Mouse (Mus musculus) B cell, adult (primary cell): ENCODE measurements around the gene Gm4981. TPM values are rescaled to one million over a fixed set of nuclear protein-coding genes. Genes with fewer than 3 reads are reported as not detected.

ENCODE experiments used
- total RNA-seq: library from RNA; stranded (reverse); gene quantifications from 4 replicates; pipeline ENCODE4 v1.2.4, GENCODE M21; 2023; ENCODE audit not compliant: inconsistent age

The Gm4981 gene
- total RNA-seq: not detected in 4 replicates

DNA sequence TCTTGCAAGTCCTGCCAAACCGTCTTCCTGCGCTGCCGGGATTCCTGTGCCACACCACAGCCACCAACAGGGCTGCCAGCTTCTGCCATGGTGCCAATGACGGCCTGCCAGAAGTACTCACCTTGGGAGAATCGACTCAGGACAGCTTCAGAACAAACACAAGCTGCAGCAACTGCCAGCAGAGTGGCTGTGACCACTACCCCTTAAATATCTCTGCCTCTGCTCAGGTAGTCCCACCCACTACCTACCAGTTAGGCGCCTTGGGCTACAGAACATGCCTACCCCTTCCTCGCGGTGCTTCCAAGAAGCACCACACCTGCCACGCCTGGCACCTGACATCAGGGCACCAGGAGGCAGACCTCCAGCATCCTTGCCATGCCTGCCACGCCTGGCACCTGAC, at the start of gene Gm4981:
TSS of gene Gm4981 (minus strand) at position 89 of the 400 bp plus-strand sequence.

DNA sequence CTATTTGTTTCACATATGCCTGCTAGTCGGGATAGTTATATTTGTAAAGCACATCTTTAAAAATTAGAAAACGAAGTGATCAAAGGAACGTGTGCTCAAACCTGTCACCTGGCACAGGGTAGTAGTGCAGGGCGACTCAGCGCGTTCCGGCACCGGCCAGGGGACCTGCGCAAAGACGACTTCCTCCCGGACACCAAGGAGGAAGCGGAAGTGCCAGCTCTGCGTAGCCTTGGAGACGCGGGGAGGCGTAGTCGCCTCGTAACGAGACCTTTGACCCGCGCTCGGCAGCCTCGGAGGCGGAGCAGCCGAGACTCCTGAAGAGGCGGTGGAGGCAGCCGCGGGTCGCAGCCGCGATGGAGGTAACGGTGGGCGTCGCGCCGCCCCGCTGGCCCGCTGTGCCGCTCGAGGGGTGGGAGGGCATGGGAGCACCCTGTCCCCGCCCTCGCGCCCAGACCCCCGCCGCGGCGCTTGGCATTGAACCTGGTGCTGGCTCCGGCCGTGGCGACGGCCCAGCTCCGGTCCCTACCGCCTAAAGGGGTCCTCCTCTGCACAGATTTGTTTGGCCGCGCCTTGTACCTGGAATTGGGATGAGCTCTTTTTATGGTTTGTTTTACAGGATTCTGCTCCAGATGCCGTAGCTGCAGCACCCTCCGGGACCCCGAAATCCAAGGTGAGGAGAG, 18.9 kb upstream of the Gm4981 start, which contains the start of gene Gcc2:
TSS of gene Gcc2 (plus strand) at position 285 of the 680 bp plus-strand sequence.

DNA sequence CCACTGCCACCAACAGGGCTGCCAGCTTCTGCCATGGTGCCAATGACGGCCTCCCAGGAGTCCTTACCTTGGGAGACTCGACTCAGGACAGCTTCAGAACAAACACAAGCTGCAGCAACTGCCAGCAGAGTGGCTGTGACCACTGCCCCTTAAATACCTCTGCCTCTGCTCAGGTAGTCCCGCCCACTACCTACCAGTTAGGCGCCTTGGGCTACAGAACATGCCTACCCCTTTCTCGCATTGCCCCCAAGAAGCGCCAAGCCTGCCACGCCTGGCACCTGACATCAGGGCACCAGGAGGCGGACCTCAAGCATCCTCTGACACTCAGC, 3.9 kb downstream of the Gm4981 start, which contains the start of gene Duxf3:
TSS of gene Duxf3 (minus strand) at position 35 of the 329 bp plus-strand sequence.

DNA sequence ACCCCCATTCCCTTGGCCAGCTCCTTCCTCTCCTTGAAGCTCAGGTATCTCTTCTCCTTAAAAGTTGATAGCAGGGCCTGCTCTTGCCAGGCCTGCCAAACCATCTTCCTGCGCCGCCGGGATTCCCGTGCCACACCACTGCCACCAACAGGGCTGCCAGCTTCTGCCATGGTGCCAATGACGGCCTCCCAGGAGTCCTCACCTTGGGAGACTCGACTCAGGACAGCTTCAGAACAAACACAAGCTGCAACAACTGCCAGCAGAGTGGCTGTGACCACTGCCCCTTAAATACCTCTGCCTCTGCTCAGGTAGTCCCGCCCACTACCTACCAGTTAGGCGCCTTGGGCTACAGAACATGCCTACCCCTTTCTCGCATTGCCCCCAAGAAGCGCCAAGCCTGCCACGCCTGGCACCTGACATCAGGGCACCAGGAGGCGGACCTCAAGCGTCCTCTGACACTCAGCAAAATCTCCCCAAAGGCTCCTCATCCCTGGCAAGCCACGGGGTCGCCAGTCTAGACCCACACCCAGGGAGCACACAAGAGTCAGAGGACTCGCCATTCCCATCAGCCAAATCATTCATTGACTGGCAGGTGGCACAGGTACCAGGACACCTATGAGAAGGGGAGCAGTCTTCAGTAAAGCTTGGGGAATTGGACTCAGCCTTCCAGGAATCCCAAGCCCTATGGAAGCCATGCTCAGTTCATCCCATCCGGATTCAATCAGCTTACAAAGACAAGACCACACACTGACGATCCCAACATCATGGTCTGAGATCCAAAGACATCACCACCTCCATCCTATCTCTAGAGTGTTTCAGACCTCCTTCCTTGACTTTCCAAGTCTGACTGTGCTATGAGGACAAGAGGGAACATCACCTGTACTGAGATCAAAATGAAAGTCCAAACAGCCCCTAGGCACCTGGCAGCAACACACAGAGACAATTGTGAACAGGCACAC, 11.4 kb downstream of the Gm4981 start, which contains the start of gene AW822073:
TSS of gene AW822073 (minus strand) at position 104 of the 959 bp plus-strand sequence.

Other genes starting within 250 kb of the Gm4981 start
- gene AW822073, start 11.8 kb downstream of the Gm4981 start, total RNA-seq: not detected in 4 replicates
- not detected in 4 replicates for gene Duxf3, start 4.0 kb downstream of the Gm4981 start, total RNA-seq
- gene Gcc2, start 18.8 kb upstream of the Gm4981 start, total RNA-seq: 37.2 to 55.9 TPM (median 41.1 TPM) in 4 replicates
- 58.5 to 65.4 TPM (median 61.3 TPM) in 4 replicates for gene Lims1, start 86.8 kb upstream of the Gm4981 start, total RNA-seq
- 166 to 186 TPM (median 175 TPM) in 4 replicates for gene Ranbp2, start 210.2 kb upstream of the Gm4981 start, total RNA-seq